Comparison of ENCODE assay signal across 17 mouse cellular contexts in genomic region chr9:36881615-36882014, GRCm38 (mm10). TPM values are rescaled to one million over a fixed set of nuclear protein-coding genes. Genes with fewer than 3 reads are reported as not detected.
DNase-seq lines count a peak whose midpoint lies in the region; ATAC-seq and TF ChIP-seq lines count a peak whose summit lies in the region.
"Had no signal": no experiment of that assay in that cellular context is flagged by ENCODE, and none has a peak within 500 bp of the region (broad histone marks: within the 10 kb centered on the region; RNA-seq: fewer than 3 reads in every experiment).

No protein-coding gene starts in this region.

- TF ChIP-seq CTCF in olfactory bulb, adult 2 months (IDR thresholded peaks at IDR 0.05; ENCODE audit: insufficient read depth, low read depth, low read length) = no peak

- no peaks in the 10 kb centered on the region for H3K9me3 ChIP-seq in hindbrain, embryonic 10.5 days
- no peaks in the 10 kb centered on the region for H3K9me3 ChIP-seq in midbrain, embryonic 12.5 days
- H3K9me3 ChIP-seq: embryonic facial prominence, embryonic 12.5 days; lung, embryonic 15.5 days had no signal

- no peak for TF ChIP-seq POLR2A in olfactory bulb, adult 2 months (IDR thresholded peaks at IDR 0.05; ENCODE audit: insufficient read depth, low read depth, low read length)

- H3K4me2 ChIP-seq in midbrain, embryonic 12.5 days (replicated peaks) = peak overlapping the region; percentile 21; the same call in 1 of the 2 replicates
- H3K4me2 ChIP-seq: embryonic facial prominence, embryonic 12.5 days; heart, embryonic 11.5 days; liver, embryonic 11.5 days; lung, embryonic 15.5 days had no signal

- intact Hi-C loops in left cerebral cortex, postnatal 14 days (cut with DNase I) = no loop called here

- peaks cover 16% of the 10 kb centered on the region for H3K4me1 ChIP-seq in hindbrain, embryonic 10.5 days (replicated peaks)
- peaks cover 19% of the 10 kb centered on the region for H3K4me1 ChIP-seq in midbrain, embryonic 12.5 days
- peaks cover 5% of the 10 kb centered on the region; the same call in 1 of the 2 replicates for H3K4me1 ChIP-seq in olfactory bulb, adult 2 months (ENCODE audit: control insufficient read depth, insufficient read depth, low read length)
- H3K4me1 ChIP-seq: embryonic facial prominence, embryonic 12.5 days; lung, embryonic 15.5 days had no signal

- peak; percentile 27 to 59 for DNase-seq in left cerebral cortex, postnatal 14 days (ENCODE audit: low spot score in 2 of 2)
- DNase-seq in left cerebral cortex, adult 11 months (ENCODE audit: low spot score) = no peak
- DNase-seq in hindbrain, embryonic 10.5 days (ENCODE audit: low spot score) = no peak
- no peak for DNase-seq in ovary, postnatal 10 days (ENCODE audit: low spot score)
- no peak for DNase-seq in kidney, postnatal 4 days
- DNase-seq in spleen, adult 18-20 months = no peak
- DNase-seq: adrenal gland, postnatal 25 days; B cell, adult 2 months; cerebellum, postnatal 36 days; gastrocnemius, postnatal 36 days; kidney, adult 2 months had no signal

- WGBS in hindbrain, embryonic 10.5 days = 73% methylated on average over 5 of the region's 5 CpGs
- 66% methylated on average over 5 of the region's 5 CpGs for WGBS in midbrain, embryonic 12.5 days
- 22% methylated on average over 5 of the region's 5 CpGs for WGBS in olfactory bulb, adult 2 months

- H3K4me3 ChIP-seq in hindbrain, embryonic 10.5 days = no peak overlapping the region
- no peak overlapping the region for H3K4me3 ChIP-seq in midbrain, embryonic 12.5 days
- no peak overlapping the region for H3K4me3 ChIP-seq in olfactory bulb, adult 2 months (ENCODE audit: insufficient read depth, low read depth, low read length)
- H3K4me3 ChIP-seq: embryonic facial prominence, embryonic 12.5 days; lung, embryonic 15.5 days had no signal

- H3K9ac ChIP-seq in midbrain, embryonic 12.5 days (replicated peaks) = no peak overlapping the region
- H3K9ac ChIP-seq: embryonic facial prominence, embryonic 12.5 days; lung, embryonic 15.5 days had no signal

- ATAC-seq in midbrain, embryonic 12.5 days (ENCODE audit: low FRiP score, low read depth) = peak; percentile 42

- no peaks in the 10 kb centered on the region for H3K27me3 ChIP-seq in hindbrain, embryonic 10.5 days (ENCODE audit: insufficient read depth, poor library complexity, severe bottlenecking)
- no peaks in the 10 kb centered on the region for H3K27me3 ChIP-seq in midbrain, embryonic 12.5 days
- H3K27me3 ChIP-seq: embryonic facial prominence, embryonic 12.5 days; lung, embryonic 15.5 days had no signal

- peak overlapping the region; percentile 14 for H3K27ac ChIP-seq in hindbrain, embryonic 10.5 days
- peak overlapping the region; percentile 81 for H3K27ac ChIP-seq in midbrain, embryonic 12.5 days (replicated peaks)
- H3K27ac ChIP-seq in olfactory bulb, adult 2 months (ENCODE audit: insufficient read depth, low read depth, low read length) = peak overlapping the region; percentile 83
- H3K27ac ChIP-seq: embryonic facial prominence, embryonic 12.5 days; lung, embryonic 15.5 days had no signal

- H3K36me3 ChIP-seq in hindbrain, embryonic 10.5 days = peaks cover 42% of the 10 kb centered on the region
- peaks cover 35% of the 10 kb centered on the region for H3K36me3 ChIP-seq in midbrain, embryonic 12.5 days
- H3K36me3 ChIP-seq: embryonic facial prominence, embryonic 12.5 days; lung, embryonic 15.5 days had no signal

RNA-seq across cellular contexts. Expression of gene Fez1, which starts 60.0 kb away (rescaled TPM):
- 100 to 1,000 TPM; 324 to 329 TPM for total RNA-seq in left cerebral cortex, postnatal 14 days (2021)
- polyA plus RNA-seq in hindbrain, embryonic 10.5 days (2016; fragmentation: Nextera tagmentation; extraction: Ambion mirVana) = 189 and 312 TPM in 2 replicates
- 452 and 456 TPM in 2 replicates for polyA plus RNA-seq in midbrain, embryonic 12.5 days (2016; fragmentation: Nextera tagmentation; extraction: Ambion mirVana)
- polyA plus RNA-seq in olfactory bulb, adult 2 months (2012; ENCODE audit: insufficient read depth, insufficient read length, low replicate concordance, missing spikeins) = not detected in 2 replicates

Comparison
In these comparisons a context has a peak if more than half of its experiments do, and no peak if none do; other contexts are left out.
1. DNase-seq: peak in left cerebral cortex, postnatal 14 days (2 of 2); none in left cerebral cortex, adult 11 months (single experiment), hindbrain, embryonic 10.5 days (single experiment), ovary, postnatal 10 days (single experiment), kidney, postnatal 4 days (0 of 2) and spleen, adult 18-20 months (0 of 2).
2. H3K27ac ChIP-seq: peak in every context shown above with its lines; median percentile 83 in olfactory bulb, adult 2 months; 81 in midbrain, embryonic 12.5 days; 14 in hindbrain, embryonic 10.5 days.